Mouse (Mus musculus): ENCODE measurements around the gene Prkag2.
"Not testable (repeated sequence)": the region's sequence is repeated elsewhere in the genome, so short reads cannot be mapped to it uniquely, and the experiment has no call there.

The Prkag2 gene

DNA sequence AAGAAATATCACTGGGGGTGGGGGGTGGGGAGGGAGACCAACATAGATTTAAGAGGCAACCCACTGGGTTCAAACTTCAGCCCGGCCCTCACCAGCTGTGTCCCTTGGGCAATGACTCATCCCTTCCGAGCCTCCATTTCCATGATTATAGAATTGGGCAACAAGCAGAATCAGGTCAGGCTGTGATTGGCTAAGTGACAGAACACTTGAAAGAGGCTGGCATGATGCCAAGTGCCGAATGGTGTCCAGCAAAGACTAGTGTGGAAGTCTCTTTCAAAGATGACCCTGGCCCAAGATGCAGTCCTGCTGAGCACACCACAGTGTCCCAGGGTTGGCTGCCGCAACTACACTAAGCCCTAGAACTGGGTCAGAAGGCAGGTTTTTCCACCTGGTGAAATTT is 14.2 kb downstream of the Prkag2 start:
- no peak for DNase-seq (ENCODE audit: low read depth)

- DNase-seq (ENCODE audit: low read depth): no peak
These were observed 15.3 kb downstream of the Prkag2 start for GRCm38 (mm10) chr5:25085170-25085569.

DNA sequence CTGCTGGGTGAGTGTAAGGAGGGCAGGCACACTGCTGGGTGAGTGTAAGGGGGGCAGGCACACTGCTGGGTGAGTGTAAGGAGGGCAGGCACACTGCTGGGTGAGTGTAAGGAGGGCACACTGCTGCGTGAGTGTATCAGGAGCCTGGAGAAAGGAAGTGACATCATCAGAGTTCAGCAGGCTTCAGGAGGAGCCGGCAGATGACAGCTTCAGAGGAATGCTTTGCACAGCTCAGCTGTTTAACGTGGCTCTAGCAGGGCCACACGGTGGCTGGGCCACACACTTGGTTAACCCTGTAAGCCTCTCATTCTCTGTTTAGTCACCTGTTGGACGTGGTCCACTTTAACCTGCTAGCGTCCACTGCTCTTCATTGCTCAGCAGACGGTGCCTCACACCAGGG is 16.6 kb downstream of the Prkag2 start:
- DNase-seq (ENCODE audit: low read depth): no peak

- DNase-seq (ENCODE audit: low read depth): peak; percentile 28
These were observed 17.9 kb downstream of the Prkag2 start for GRCm38 (mm10) chr5:25082542-25082941.

DNA sequence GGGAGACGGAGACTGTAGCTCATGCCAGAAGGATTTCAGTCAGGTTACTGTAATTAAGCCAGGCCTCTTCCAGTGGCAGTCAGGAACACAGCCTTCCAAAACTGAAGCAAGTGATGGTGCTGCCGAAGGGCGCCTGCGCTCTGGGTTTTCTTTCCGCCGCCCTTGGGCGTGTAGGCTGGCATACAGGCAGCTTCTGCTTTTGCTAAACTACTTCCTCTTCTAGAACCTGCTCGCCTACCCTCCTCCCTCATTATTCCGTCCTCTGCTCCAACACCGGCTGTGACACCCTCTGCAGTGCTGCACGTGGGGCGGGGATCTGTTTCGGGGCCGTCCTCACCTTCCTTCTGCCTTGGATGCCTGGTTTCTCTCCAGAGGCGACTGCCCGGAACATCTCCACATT is 18.9 kb downstream of the Prkag2 start:
- DNase-seq (ENCODE audit: low read depth): peak; percentile 27

DNA sequence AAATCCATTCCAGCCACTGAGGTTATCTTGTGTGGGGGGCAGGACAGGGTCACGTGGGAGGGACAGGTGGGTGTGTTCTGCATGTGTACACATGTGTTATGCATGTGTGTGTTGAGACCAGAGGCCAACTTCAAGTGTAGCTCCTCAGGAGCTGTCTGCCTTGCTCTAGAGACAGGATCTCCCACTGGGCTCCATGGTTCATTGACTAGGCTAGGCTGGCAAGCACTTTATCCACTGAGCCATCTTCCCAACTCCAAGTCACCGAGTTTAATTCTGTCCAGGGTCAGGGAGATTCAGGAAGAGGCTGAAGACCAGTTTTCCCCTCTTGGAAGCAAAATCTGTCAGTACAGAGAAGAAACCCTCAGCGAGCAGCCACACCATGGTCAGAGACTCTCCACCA is 19.4 kb downstream of the Prkag2 start:
- DNase-seq (ENCODE audit: low read depth): no peak

DNA sequence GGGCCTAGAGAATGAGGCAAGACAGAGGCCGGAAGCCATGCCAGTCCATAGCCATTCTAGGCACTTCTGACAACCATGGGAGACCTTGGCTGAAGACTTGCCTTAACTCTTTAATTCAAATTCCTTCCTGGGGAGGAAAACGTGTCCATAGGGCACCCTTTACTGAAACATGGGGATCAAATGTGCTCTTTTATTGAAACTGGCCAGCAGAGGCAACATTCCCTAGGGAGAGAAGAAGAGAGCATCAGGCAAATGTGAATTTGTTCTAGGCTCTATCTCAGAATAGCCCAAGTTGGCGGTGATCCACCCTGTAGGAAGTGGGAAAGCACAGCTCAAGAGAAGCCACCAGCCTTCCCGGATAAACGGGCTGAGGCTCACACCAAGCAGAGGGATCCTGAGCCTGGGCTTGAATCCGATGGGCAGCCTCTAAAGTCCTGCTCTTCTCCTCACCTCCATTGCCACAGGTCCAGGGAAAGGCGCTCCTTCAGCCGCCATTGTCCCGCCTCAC is 19.9 kb downstream of the Prkag2 start:
- no peak for DNase-seq (ENCODE audit: low read depth)

DNA sequence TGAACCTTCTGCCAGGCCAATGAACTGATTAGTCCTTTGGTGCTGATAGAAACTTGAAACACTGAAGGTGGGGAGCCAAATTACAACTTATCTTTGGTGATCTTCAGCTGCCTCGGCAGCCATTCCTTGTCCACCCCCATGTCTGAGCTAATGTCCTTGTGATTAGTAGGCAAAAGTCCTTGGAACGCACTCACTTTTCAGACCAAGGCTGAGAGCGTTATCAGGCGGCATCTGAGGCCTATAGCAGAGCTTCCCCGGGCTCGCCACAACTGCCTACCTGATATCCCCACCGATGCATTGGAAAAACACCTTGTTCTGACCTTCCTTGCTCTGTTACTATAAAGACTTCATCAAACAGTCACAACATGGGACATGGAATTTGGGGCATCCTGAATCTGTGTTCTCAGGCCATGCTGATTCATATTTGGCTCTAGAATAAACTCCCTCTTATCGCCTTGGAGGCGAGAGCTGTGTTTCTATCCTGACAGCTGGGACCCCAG is 20.6 kb downstream of the Prkag2 start:
- no peak for DNase-seq (ENCODE audit: low read depth)

- DNase-seq (ENCODE audit: low read depth): no peak
These were observed 22.4 kb downstream of the Prkag2 start for GRCm38 (mm10) chr5:25077873-25078651.

DNA sequence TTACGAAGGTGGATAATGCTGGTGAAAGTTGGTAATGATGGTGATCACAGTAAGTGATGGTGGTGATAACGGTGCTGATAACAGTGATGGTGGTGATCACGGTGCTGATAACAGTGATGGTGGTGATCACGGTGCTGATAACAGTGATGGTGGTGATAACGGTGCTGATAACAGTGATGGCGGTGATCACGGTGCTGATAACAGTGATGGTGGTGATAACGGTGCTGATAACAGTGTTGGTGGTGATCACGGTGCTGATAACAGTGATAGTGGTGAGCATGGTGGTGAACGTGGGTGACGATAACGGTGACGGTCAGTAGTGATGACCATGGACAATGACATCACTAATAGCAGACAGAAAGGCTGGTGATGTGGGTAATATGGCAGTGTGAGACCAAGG is 23.2 kb downstream of the Prkag2 start:
- DNase-seq (ENCODE audit: low read depth): not testable (repeated sequence)

GRCm38 (mm10) chr5:25075623-25076022 is 24.8 kb downstream of the Prkag2 start:
- no peak for DNase-seq (ENCODE audit: low read depth)

DNA sequence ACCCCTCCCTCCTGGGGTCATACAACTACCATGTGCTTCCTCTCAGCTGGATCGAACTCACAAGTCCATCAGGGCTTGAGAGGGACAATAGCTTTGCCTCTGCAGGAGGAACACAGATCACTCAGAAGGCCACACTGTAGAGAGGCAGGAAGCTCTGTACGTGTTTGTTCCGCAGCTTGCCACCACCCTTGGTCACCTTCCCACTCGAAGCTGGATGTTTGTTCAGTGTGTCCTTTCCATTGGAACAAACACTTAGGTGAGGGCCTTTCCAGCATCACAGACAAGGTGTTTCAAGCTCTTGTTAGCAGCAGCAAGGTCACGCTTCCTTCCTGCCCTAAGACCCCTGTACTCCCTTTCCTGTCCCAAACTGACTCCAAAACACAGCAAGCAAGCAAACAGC is 30.6 kb downstream of the Prkag2 start:
- DNase-seq (ENCODE audit: low read depth): no peak

- no peak for DNase-seq (ENCODE audit: low read depth)
These were observed 33.3 kb downstream of the Prkag2 start for GRCm38 (mm10) chr5:25067122-25067521.

- no peak for DNase-seq (ENCODE audit: low read depth)
These were observed 35.9 kb downstream of the Prkag2 start for GRCm38 (mm10) chr5:25064270-25065232.

GRCm38 (mm10) chr5:25062506-25063132 is 37.8 kb downstream of the Prkag2 start:
- no peak for DNase-seq (ENCODE audit: low read depth)

DNA sequence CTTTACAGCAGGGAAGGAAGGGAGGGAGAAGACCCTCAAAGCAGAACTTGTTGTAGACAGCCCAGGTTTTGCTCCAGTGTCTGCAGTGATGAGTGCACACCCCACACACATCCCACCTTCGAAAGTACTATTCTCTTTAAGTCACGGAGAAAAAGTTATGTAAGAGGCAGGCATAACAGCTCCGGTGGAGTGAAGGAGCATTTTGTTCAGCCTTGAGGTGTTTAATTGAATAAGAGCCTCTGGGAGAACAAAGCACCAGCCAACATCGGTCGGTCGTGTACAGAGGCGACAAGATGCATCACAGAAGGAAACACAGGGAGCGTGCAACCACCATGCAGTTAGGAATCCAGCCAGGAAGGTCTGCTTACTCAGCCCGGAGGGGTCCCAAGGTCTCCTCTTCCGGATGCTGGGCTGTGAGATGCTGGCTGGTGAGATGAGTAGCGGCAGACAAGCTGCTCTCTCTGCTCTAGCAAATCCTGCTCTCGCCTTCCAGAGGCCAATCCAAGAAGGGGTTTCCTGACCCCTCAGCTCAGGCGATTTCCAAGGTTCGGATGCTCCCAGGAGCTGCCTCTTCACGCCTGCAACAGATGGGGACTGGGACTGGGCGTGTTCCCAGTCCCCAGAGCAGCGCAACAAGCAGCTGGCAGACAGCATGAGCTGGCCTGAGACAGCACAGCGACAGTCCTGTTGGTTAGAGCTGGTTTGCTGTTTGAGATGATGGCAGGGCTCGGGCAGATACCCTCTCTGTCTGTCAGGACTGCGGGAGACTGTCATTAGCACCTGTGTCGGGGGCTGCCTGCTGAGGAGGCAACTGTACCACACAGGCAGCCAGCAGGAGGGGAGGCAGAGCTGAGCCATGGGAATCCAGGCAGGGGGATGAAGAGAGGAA is 41.3 kb downstream of the Prkag2 start:
- no peak for DNase-seq (ENCODE audit: low read depth)

- no peak for DNase-seq (ENCODE audit: low read depth)
These were observed 42.0 kb downstream of the Prkag2 start for GRCm38 (mm10) chr5:25058417-25058816.

DNA sequence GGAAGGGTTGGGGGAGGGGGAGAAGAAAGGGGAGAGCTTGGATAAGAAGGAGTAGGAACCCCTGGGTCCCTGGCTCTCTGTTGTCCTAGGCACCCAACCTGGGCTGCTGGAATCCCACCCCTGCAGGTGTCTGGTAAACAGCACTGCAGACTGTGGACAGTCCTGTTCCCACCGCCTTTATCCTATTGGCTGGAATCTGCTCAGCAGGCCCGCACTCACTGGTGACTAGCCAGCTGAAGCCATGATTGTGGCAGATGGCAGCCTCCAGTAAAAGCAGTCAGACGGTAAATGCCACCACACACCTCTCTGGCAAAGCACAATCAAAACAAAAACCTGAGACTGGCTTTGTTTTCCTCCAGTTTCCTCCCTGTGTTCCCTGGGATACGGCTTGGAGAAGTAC is 45.2 kb downstream of the Prkag2 start:
- DNase-seq (ENCODE audit: low read depth): no peak

GRCm38 (mm10) chr5:25053971-25054658 is 46.3 kb downstream of the Prkag2 start:
- DNase-seq (ENCODE audit: low read depth): no peak

GRCm38 (mm10) chr5:25050827-25051226 is 49.6 kb downstream of the Prkag2 start:
- DNase-seq (ENCODE audit: low read depth): no peak

GRCm38 (mm10) chr5:25047670-25048069 is 52.8 kb downstream of the Prkag2 start:
- DNase-seq (ENCODE audit: low read depth): no peak
